Comparison of ENCODE assay signal across 32 mouse cellular contexts in the genomic region with DNA sequence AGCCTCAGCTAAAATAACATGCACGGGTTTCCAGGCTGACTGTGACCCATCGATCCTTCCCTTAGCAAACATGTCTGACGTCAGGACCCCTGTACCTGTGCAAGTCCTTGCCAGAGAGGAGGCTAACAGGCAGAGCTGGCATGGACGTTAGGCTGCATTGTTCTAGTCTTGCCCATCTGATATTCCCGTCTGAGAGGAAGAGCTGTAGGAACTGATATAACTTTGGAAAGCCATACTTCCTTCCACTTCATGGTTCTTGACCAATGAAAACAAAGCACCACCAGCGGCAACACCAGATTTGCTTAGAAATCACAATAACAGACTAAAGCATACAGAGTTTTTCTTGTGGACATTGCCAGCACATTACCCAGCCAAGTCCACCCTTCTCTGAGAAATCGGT.
A peak's percentile ranks its signal among the peaks of the same experiment; 100 is the strongest.
DNase-seq lines count a peak whose midpoint lies in the region; ATAC-seq and TF ChIP-seq lines count a peak whose summit lies in the region.
"Had no signal": no experiment of that assay in that cellular context is flagged by ENCODE, and none has a peak within 500 bp of the region (broad histone marks: within the 10 kb centered on the region; RNA-seq: fewer than 3 reads in every experiment).

No protein-coding gene starts in this region.

- H3K4me3 ChIP-seq in heart, adult 2 months = no peak overlapping the region
- no peak overlapping the region for H3K4me3 ChIP-seq in heart, embryonic 11.5 days (ENCODE audit: low read depth, low read length)
- no peak overlapping the region for H3K4me3 ChIP-seq in heart, embryonic 15.5 days
- no peak overlapping the region for H3K4me3 ChIP-seq in intestine, postnatal 0 days (ENCODE audit: low read depth, low read length)
- H3K4me3 ChIP-seq: embryonic facial prominence, embryonic 12.5 days; erythroblast, embryonic 14.5 days; hindbrain, embryonic 10.5 days; intestine, embryonic 15.5 days; layer of hippocampus, adult 2 months; limb, embryonic 10.5 days; liver, embryonic 15.5 days; midbrain, embryonic 10.5 days; stomach, embryonic 15.5 days had no signal

- WGBS in heart, adult 2 months = 36% methylated on average over 7 of the region's 7 CpGs
- WGBS in heart, embryonic 11.5 days (ENCODE audit: insufficient replicate concordance) = 66% methylated on average over 7 of the region's 7 CpGs
- WGBS in heart, embryonic 15.5 days = 59% methylated on average over 7 of the region's 7 CpGs
- 72% methylated on average over 7 of the region's 7 CpGs for WGBS in intestine, postnatal 0 days

- peak; percentile 25 to 45 for DNase-seq in heart, adult 2 months
- DNase-seq in heart, adult 9 months (ENCODE audit: low spot score in 2 of 2) = peak; percentile 44 to 70
- DNase-seq in lung, postnatal 25 days (ENCODE audit: low spot score) = peak; percentile 14
- no peak for DNase-seq in cerebellum, postnatal 25 days
- DNase-seq: adrenal gland, postnatal 36 days; B cell, adult 2 months; cerebellum, adult 11 months; cerebellum, postnatal 14 days; gastrocnemius, postnatal 14 days; kidney, adult 9 months; kidney, postnatal 14 days; liver; thymus, adult 18-20 months; thymus, postnatal 36 days had no signal

- H3K27ac ChIP-seq in heart, adult 2 months = no peak overlapping the region; the same call in 1 of the 2 replicates
- H3K27ac ChIP-seq in heart, embryonic 11.5 days (ENCODE audit: low read depth, low read length) = no peak overlapping the region
- H3K27ac ChIP-seq in heart, embryonic 15.5 days = 0 out of 2 replicates have a peak overlapping the region, but pooled peaks have one; percentile 11
- H3K27ac ChIP-seq in intestine, postnatal 0 days (ENCODE audit: low read depth, low read length) = no peak overlapping the region
- H3K27ac ChIP-seq: embryonic facial prominence, embryonic 12.5 days; hindbrain, embryonic 10.5 days; intestine, embryonic 15.5 days; layer of hippocampus, adult 2 months; limb, embryonic 10.5 days; liver, embryonic 15.5 days; midbrain, embryonic 10.5 days; stomach, embryonic 15.5 days had no signal

- H3K36me3 ChIP-seq in heart, adult 2 months (ENCODE audit: control insufficient read depth, insufficient read depth, low read length) = 0 out of 2 replicates have a peak, but pooled peaks cover 2% of the 10 kb centered on the region
- no peaks in the 10 kb centered on the region for H3K36me3 ChIP-seq in heart, embryonic 11.5 days (ENCODE audit: control insufficient read depth, insufficient read depth, low read length)
- H3K36me3 ChIP-seq in heart, embryonic 15.5 days = no peaks in the 10 kb centered on the region
- no peaks in the 10 kb centered on the region for H3K36me3 ChIP-seq in intestine, postnatal 0 days (ENCODE audit: control insufficient read depth, insufficient read depth)
- H3K36me3 ChIP-seq: embryonic facial prominence, embryonic 12.5 days; G1E; hindbrain, embryonic 10.5 days; intestine, embryonic 15.5 days; limb, embryonic 10.5 days; liver, embryonic 15.5 days; midbrain, embryonic 10.5 days; stomach, embryonic 15.5 days had no signal

- H3K9ac ChIP-seq in heart, adult 2 months (ENCODE audit: low read depth, low read length) = no peak overlapping the region
- no peak overlapping the region for H3K9ac ChIP-seq in heart, embryonic 11.5 days (ENCODE audit: low read depth, low read length)
- no peak overlapping the region for H3K9ac ChIP-seq in heart, embryonic 15.5 days
- no peak overlapping the region for H3K9ac ChIP-seq in intestine, postnatal 0 days (ENCODE audit: low read depth, low read length)
- H3K9ac ChIP-seq: embryonic facial prominence, embryonic 12.5 days; intestine, embryonic 15.5 days; liver, embryonic 15.5 days; stomach, embryonic 15.5 days had no signal

- intact Hi-C loops in heart, adult 2 months (cut with DNase I) = loop anchor here (2.0 to 5.0 kb wide), 5 partner anchors 163 to 583 kb away; no protein-coding TSS in a partner anchor

- no peaks in the 10 kb centered on the region for H3K9me3 ChIP-seq in heart, embryonic 11.5 days (replicated peaks; ENCODE audit: control insufficient read depth, low read length)
- H3K9me3 ChIP-seq in heart, embryonic 15.5 days (replicated peaks) = no peaks in the 10 kb centered on the region
- H3K9me3 ChIP-seq in intestine, postnatal 0 days (ENCODE audit: control insufficient read depth) = no peaks in the 10 kb centered on the region
- H3K9me3 ChIP-seq: embryonic facial prominence, embryonic 12.5 days; hindbrain, embryonic 10.5 days; intestine, embryonic 15.5 days; limb, embryonic 10.5 days; liver, embryonic 15.5 days; midbrain, embryonic 10.5 days; stomach, embryonic 15.5 days had no signal

- H3K4me2 ChIP-seq in heart, embryonic 11.5 days = no peak overlapping the region
- no peak overlapping the region for H3K4me2 ChIP-seq in heart, embryonic 15.5 days
- no peak overlapping the region for H3K4me2 ChIP-seq in intestine, postnatal 0 days (replicated peaks; ENCODE audit: low read depth)
- H3K4me2 ChIP-seq: embryonic facial prominence, embryonic 12.5 days; intestine, embryonic 15.5 days; liver, embryonic 15.5 days; stomach, embryonic 15.5 days had no signal

- TF ChIP-seq CTCF in heart, adult 2 months (IDR thresholded peaks at IDR 0.05) = no peak
- TF ChIP-seq CTCF in intestine, postnatal 0 days (IDR thresholded peaks at IDR 0.05; ENCODE audit: low read depth) = no peak

- H3K79me2 ChIP-seq in heart, adult 2 months (replicated peaks; ENCODE audit: control insufficient read depth, insufficient read depth, low read length) = no peaks in the 10 kb centered on the region

- no peaks in the 10 kb centered on the region for H3K27me3 ChIP-seq in heart, adult 2 months (ENCODE audit: control insufficient read depth, insufficient read depth, low read length)
- no peaks in the 10 kb centered on the region for H3K27me3 ChIP-seq in heart, embryonic 11.5 days (ENCODE audit: control insufficient read depth, insufficient read depth, low read length)
- no peaks in the 10 kb centered on the region for H3K27me3 ChIP-seq in heart, embryonic 15.5 days
- no peaks in the 10 kb centered on the region for H3K27me3 ChIP-seq in intestine, postnatal 0 days (replicated peaks; ENCODE audit: control insufficient read depth, insufficient read depth, low read length)
- H3K27me3 ChIP-seq: CH12.LX; embryonic facial prominence, embryonic 12.5 days; intestine, embryonic 15.5 days; liver, embryonic 15.5 days; Patski; stomach, embryonic 15.5 days had no signal

- peaks cover 2% of the 10 kb centered on the region for H3K4me1 ChIP-seq in heart, adult 2 months (ENCODE audit: control insufficient read depth, insufficient read depth, low read length)
- no peaks in the 10 kb centered on the region for H3K4me1 ChIP-seq in heart, embryonic 11.5 days (ENCODE audit: control insufficient read depth, insufficient read depth, low read length)
- 0 out of 2 replicates have a peak, but pooled peaks cover 2% of the 10 kb centered on the region for H3K4me1 ChIP-seq in heart, embryonic 15.5 days (replicated peaks)
- no peaks in the 10 kb centered on the region for H3K4me1 ChIP-seq in intestine, postnatal 0 days (replicated peaks; ENCODE audit: control insufficient read depth, insufficient read depth, low read length)
- H3K4me1 ChIP-seq: embryonic facial prominence, embryonic 12.5 days; hindbrain, embryonic 10.5 days; intestine, embryonic 15.5 days; limb, embryonic 10.5 days; liver, embryonic 15.5 days; midbrain, embryonic 10.5 days; stomach, embryonic 15.5 days had no signal

- TF ChIP-seq EP300 in heart, adult 2 months (IDR thresholded peaks at IDR 0.05; ENCODE audit: insufficient read depth, low read depth, low read length) = peak; percentile 49; the same call in 1 of the 2 replicates

- ATAC-seq in heart, embryonic 11.5 days (replicated peaks; ENCODE audit: insufficient number of reproducible peaks, low FRiP score, low TSS enrichment) = no peak
- peak; percentile 64; the same call in 1 of the 2 replicates for ATAC-seq in heart, embryonic 15.5 days (replicated peaks; ENCODE audit: insufficient number of reproducible peaks, insufficient read depth, low FRiP score, low read depth)
- no peak for ATAC-seq in intestine, postnatal 0 days
- ATAC-seq: forebrain, embryonic 14.5 days; hindbrain, embryonic 16.5 days; intestine, embryonic 15.5 days; midbrain, embryonic 16.5 days; Patski had no signal

- TF ChIP-seq POLR2A in heart, adult 2 months (IDR thresholded peaks at IDR 0.05; ENCODE audit: insufficient read depth, low read depth, low read length) = no peak

Comparison
In these comparisons a context has a peak if more than half of its experiments do, and no peak if none do; other contexts are left out.
1. DNase-seq: peak in heart, adult 2 months (2 of 2), heart, adult 9 months (2 of 2) and lung, postnatal 25 days (single experiment); none in cerebellum, postnatal 25 days (0 of 2).